Mouse (Mus musculus): ENCODE data around the gene Kif5a.

The Kif5a gene

DNA sequence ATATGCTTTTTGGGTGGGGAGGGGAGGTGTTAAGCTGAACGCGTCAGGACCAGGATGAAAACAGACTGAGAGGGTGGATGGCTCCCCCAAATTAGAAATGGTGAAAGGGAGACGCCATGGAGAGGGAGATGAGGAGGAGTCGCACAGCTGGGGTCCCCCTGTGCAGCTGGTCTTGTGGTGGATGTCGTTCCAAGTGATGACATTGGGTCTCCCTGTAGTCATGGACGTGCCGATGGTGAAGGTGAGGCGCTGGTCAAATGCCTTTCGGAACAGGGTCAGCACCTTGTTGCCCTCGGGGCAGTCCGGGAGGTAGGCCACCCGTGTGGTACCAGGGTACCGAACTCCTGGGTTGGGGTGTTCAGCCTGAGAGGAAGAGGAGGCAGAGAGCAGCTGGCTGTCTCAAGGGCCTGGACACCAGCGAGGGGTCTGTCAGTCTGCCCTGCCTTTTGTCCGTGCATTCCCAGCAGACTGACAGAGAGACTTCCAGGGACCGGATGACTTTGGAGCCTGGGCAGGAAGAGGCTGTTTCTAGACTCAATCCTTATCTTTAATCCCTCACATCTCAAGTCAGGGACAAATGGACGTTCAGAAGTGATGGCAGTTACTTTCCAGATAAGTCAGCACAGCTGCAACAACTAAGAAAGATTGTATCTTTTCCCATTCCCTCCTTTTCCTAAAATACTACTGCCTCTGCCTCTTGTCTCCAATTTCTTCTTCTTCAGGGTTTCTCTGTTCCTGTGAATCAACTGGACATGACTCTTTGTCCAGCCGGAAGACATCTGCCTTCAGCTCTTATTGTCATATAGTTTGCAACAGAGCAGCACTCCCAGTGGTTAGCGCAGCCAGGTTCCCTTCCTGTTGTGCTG is 71.7 kb downstream of the Kif5a start:
- DNase-seq (ENCODE audit: low read depth), result peak; percentile 44

DNA sequence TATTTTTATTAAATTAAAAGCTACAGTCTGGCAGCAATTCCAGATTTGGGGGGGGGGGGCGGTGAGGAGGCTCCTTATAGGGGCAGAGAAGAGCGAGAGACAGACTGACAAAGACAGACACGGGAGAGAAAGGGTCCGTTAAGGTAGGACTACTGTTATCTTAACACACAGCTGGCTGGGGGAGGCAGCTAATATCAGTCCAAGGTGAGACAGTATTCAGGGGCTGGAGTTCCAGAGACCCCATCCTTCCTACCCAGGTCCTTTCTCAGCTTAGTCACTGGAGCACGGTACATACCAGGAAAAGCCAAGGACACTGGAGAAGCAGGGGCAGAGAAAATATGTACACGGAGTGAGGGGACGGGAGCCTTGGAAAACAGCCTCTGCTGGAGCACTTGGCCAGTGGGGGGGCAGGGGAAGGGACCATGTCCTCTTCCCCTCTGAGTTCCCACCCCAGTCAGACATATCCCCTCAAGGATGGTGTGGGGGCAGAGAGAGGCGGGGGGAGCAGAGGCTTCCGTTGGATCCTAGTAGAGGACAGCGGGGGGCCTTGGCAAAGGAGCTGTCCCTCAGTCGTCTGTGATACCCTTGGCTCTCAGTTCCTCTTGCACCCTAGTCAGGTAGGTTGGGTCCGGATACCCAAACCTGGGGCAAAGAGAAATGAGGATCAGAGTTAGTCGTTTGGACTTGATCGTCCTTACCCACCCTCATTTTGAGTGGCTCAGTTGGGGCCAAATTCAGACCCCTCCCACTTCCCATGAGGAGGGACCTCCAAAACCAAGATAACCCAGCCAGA is 72.6 kb downstream of the Kif5a start:
- DNase-seq (ENCODE audit: low read depth), result peak; percentile 21

DNA sequence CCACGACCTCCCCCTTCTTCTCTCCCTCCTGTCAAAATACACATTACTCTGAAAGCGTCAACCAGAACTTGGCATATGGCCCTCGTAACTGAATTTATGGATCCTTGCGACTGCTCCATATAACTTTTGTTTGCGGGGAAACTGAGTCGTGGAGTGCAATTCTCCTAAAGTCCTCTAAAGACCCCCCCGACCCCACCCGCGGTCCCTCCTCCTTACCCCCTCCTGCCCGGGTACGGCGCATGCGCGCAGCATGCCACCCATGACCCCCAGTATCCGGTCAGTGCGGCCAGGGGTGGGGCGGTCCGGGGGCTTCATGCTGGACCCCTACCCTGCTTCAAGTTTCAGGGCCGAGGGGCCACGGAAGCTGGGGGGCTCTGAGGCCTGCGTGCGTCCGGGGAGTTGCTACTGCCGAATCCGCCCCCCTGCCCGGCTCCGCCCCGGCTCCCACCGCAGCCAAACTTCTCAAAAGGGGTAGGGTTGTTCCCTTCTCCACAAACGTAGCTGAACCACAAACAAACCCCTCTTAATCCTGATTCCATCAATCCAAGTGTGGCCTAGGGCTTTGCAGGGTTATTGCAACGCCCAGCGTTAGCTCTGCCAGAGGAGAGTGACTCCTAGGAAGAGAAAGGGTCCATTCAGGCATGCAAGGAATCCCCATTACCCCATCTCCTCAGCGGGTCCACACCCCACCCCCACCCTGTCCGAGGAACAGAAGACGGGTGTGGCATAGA is 73.3 kb downstream of the Kif5a start, which contains the start of gene Arhgef25:
TSS of gene Arhgef25 (minus strand) at position 433 of the 731 bp plus-strand sequence.
- peak; percentile 32 for DNase-seq (ENCODE audit: low read depth)

DNA sequence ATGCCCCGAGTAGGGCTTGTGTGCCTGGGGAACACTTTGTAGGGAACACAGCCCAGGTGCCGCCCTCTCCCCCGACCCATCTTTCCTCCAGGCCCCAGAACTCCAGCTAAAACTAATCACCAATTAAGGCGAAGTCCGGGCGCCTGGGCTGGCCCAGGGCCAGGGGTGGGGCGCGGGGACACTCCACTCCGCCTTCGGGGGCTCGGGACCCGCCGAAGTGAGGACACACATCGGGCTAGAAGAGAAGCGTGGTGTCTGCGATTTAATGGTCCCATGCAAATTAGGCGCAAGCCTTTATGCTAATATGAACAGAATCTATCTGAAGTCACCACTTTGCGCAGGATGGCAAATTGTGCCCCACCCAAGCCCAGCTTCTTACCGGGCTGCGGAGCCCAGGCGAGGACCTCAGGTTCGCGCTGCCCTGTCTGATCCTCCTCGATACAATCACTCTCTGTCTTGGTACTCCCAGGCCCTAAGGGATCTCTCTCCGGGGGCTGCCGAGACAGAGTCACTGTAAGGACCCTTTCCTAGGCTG is 74.0 kb downstream of the Kif5a start:
- DNase-seq (ENCODE audit: low read depth), result peak; percentile 67

DNA sequence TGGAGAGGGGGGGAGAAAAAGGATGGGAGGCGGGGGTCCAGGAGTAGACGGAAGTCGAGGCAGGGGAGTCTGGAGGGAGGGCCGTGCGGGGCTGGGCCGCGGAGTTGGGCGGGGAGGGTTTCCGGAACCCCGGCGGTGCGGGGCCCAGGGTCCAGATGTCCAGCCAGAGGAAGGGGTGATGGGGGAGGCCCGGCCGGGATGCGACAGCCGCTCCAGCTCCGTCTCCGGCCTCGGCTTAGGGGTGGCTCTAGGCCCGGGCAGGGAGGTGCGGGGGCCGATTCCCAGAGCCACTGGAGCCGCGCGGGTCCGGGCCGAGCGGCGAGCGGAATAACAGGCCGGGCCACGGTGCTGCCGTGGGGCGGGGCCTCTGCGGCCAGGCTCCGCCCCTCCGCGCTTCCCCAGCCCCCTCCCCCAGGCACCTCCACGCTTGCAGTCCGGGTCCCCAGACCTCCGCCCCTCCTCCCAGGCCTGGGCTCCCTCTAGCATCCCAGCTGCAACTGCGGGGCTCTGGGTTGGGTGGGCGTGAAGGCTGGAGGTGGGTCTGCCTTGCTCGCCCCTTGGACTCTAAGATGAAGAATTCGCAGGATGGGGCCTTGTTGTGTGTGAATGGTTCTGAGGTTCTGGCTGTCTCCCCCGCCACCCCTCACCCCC is 74.6 kb downstream of the Kif5a start:
- peak; percentile 63 for DNase-seq (ENCODE audit: low read depth)

DNA sequence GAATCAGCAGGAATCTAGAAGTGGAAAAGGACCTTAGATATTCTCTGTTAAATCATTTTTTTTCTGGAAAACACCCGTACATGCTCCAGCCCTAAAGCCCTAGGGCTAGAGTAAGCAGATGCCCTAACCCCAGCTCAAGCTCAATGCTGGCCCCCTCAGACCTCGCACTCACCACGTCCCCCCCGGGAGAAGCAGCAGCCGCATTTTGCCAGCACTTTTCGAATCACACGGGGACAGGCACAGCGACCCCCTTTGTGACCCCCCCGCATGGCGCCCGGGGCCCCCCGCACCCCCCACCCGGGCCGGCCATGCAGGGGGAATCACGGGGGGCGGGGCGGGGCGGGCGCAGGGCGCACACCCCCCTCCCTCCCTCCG is 75.1 kb downstream of the Kif5a start:
- DNase-seq (ENCODE audit: low read depth), result no peak

DNA sequence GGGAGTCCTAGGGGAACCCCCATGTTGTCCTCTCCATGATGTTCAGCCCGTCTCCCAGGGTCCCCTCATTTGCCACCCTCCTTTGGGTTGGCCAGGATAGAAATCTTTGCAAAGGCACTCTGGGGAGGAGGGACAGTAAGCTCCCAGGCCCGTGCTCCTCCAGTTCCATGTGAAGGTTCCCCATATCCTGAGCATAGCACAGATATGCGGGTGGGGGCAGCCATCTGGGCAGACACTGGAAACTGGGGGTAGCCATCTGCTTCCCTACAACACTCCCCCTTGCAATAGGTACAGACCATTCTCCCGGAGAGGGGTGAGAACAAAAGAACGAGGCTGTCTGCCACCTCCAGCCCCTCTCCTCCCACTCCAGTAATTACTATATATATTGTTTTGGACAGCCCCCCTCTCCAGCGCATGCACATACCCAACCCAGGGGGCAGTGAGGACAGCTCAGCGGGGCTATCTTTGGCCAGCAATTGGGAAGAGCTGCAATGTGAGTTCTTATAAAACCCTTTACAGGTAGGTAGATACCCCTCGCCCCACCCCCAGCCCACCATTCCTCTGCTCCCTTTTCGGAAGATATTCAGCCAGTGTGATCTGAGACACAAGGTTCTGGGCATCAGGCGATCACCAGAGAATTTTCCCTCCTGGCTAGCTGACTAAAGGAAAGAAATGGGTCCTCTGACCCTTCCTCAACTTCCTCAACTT is 75.6 kb downstream of the Kif5a start:
- no peak for DNase-seq (ENCODE audit: low read depth)

DNA sequence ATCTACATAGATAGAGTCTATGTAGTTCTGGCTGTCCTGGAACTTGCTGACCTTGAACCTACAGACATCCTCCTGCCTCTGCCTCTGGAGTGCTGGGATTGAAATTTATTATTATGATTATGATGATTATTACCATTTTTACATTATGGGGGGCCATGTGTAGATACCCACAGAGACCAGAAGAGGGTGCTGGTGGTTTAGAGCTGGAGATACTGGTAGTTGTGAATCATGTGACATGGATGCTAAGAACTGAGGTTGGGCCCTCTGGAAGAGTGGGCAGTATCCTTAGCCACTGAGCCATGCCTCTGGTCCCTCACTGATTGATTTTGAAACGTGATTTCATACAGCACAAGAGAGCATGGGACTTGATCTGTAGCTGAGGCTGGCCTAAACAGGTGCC is 76.7 kb downstream of the Kif5a start:
- no peak for DNase-seq (ENCODE audit: low read depth)

DNA sequence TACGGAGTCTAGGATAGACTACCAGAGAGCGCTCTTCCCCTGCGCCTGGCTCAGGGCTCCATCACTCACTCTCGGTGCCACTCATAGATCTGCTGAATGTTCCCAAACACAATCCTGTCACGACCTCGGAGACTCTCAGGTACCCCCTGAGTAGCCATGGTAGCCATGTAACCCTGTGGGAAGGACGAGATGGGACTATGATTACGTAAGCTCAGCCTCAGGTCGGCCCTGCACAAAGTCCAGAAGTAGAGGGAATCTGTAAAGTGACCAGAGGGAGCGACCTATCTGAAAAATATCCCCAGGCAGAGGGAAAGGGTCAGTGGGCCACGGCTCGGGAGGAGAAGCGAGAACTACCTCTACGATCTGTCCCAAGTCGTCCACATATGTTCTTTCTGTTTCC is 77.6 kb downstream of the Kif5a start:
- DNase-seq (ENCODE audit: low read depth), result peak; percentile 7

DNA sequence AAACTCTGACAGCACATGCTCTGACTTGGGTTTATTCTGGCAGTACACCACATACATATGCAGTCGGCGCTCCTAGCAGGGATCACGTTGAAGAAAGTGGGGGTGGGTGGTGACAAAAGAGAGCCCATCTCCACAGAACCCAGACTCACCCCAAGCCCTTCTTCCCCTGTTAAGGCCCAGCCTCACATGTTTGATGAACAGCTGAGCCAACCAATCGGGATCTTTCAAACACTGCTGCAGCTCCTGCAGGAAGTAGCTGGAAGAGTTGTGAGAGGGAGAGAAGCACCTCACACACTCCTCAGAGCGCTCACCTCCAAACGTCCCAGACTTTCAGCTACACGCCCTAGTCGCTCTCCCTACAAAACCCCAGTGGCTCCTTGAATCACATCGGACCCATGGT is 78.0 kb downstream of the Kif5a start:
- DNase-seq (ENCODE audit: low read depth), result no peak

DNA sequence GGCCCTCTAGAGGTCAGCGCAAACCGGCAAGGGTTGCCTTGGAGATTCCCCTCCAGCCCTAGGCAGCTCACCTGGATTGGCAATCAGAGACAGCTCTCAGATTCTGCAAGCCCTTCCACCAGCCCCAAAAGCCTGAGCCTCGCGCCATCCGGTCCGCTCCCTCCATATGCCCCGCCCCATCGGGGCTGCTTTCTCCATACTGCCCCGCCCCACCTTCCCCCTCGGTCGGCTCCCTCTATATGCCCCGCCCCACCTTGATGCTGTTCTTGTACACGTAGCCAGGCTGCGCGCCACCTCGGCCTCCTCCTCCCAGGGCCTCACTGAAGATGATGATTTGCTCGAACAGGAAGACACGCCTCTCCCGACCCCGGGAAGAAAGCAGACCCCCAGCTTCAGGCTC is 79.4 kb downstream of the Kif5a start:
- DNase-seq (ENCODE audit: low read depth), result peak; percentile 63

DNA sequence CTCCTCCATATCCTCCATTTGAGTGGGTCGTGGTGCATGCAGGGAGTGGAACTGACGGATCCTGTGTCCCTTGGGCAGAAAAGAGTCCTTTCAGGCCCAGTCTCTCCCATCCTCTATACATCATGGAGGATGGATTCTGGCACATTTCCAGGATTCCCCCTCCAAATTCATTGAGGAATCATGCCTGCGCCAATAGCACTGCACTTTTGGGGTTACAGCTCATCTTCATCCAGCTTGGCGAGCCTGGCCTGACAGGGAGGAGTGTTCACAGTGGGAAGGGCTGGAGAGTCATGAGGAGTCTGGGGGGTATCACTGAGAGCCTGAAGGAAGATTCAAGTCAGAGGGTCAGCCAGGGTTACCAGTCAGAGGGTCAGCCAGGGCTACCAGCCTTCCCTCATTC is 80.5 kb downstream of the Kif5a start:
- DNase-seq (ENCODE audit: low read depth), result no peak

DNA sequence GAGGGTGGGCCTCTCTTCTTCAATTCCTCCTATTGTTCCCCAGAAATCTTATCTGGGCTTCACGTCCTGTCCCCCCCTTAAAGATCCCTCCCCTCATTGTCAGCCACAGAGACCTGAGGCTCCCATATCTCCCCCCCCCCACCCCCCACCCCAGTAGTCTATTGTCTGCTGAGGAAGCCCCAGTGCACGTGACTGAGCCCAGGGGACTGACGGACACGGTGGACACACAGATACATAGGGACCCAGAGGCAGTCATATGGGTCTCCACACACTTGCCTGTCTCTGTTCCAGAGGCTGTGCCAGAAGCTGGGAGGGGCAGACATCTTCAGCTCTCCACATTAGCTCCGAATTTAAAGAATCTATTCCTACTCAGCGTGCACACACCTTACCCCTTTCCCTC is 81.6 kb downstream of the Kif5a start:
- DNase-seq (ENCODE audit: low read depth), result no peak

DNA sequence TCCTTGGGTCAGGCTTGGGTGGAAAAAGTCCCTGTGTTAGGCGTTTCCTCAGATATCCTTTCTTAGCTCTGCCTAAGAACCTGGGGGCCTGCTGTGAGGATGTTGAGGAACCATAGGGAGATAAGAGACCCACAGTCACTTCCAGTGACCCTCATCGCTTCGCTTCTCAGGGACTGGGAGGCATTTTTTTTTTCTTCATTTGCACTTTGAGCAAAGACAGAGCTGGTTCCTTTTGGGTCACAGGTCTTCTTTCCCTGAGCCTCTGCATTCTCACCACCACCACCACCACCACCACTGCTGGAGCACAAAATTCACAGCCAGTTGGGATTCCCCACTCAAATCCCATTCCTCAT is 82.5 kb downstream of the Kif5a start:
- peak; percentile 10 for DNase-seq (ENCODE audit: low read depth)

DNA sequence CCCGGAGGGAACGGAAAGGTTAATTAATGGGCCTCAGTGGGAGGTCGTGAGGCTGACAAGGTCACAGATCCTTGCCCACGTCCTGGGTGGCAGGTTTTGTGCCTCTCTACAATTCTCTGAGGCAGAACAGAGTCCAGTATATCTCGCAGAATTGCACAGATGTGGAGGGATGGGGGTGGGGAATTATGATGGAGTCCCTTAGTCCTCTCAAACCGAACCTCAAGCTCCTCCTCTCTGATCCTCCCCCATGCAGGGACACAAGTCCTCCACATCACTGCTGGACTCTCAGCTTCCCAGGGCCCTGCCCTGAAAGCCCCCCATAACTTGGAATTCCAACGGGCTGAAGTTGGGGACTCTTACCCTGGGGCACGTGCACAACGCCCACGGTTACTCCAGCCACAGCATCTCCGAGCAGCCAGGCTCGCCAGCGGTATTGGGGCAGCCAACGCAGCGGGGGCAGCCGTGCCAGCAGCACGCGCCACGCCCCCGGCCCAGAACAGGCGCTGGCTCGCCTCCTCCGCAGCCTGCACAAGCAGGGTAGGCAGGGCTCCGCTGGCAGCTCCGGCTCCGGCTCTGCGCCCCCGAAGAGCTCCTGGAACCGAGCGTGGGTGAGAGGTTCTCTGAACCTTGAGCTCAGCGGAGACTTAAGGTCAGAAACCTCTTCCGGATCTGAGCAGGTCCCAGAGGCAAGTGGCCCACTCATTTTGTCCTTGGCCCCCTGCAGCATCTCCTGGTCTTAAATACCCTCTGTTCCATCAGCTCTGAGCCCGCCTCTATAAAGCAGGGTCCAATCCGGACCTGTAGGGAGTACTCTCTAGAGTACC is 83.1 kb downstream of the Kif5a start, which contains the start of gene Slc26a10:
TSS of gene Slc26a10 (minus strand) at position 775 of the 824 bp plus-strand sequence.
- peak; percentile 58 for DNase-seq (ENCODE audit: low read depth)

DNA sequence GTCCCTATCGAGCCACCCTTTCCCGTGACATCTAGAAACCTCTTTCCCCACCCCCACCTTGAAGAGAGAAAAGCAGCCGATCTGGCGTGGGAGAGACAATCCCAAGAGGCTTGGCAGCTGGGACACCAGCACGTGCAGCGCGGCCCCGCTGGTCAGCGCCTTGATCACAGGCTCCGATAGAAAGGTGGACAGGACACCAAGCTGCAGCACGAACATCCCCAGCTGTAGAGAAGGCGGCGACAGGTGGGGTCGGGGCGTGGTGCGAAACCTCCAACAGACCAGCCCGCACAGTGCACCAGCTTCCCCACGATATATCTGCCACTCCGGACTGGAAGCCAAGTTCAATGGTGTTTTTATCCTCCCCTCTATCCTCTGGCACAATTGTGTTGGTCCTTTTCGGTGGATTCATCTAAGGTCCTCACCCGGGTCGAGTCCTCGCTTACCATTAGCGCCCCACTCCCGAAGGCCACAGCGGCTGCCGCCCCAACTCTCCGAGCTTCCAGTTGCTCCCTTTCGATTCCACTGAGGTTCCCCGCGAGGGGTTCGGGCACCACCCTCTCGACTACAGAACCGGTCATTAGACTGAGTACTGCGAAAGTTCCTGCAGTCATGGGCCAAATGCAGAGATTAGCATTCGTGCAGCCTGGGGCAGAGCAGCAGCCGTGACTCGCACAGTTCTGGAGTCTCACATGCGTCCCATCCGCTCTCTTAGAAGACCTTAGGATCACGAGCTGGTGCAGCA is 84.7 kb downstream of the Kif5a start:
- peak; percentile 55 for DNase-seq (ENCODE audit: low read depth)

DNA sequence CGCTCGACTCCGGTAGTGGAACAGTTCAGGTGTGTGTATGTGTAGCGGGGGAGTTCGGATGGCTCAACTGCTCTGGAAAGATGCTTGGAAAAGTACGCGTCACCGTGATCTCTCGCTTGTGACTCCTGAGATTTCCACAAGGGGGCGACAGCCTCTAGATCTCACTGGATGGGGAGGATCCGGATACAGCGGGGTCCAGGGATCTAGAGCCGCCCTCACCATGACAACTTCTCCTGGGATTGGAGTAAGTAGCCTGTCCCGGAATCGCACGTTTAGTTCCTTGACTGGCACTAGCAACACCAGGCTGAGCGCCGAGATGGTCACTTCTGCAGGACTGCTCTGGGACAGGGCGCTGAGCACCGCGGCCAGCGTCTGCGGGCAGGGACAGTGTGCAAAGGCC is 85.4 kb downstream of the Kif5a start:
- peak; percentile 88 for DNase-seq (ENCODE audit: low read depth)

DNA sequence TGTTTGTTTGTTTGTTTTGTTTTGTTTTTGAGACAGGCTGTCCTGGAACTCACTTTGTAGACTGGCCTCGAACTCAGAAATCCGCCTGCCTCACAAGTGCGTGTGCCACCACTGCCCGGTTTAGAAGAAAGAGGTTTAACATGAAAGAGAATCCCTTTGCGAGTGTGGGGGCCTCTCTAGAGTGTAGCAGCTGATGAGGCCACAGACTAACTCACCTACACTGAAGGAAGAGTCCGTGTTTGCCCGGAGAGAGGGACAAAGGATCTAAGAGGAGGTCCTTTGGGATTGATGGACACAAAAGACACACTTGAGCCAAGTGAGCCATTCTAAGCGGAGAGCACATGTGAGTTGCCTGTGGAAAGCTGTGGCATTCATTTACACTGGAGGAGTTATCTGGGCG is 85.9 kb downstream of the Kif5a start:
- DNase-seq (ENCODE audit: low read depth), result peak; percentile 60

DNA sequence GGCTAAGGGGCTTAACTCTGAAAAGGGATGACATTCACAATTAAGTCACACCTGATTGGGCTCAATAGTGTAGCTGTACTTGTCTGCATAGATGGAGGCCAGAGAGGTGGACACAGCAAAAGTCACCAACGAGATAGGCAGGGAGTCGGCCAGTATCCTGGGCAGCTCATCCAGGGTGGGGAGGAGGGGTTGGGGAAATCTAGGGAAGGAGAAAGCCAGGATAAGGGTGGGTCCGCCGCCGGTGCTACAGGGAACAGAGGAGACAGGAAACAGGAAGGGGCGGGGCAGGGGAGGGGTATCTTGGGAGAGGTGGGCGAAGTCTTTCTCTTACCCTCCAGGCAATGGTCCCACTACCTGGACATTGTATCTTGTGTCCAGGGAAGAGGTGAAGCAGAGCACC is 86.4 kb downstream of the Kif5a start:
- no peak for DNase-seq (ENCODE audit: low read depth)

DNA sequence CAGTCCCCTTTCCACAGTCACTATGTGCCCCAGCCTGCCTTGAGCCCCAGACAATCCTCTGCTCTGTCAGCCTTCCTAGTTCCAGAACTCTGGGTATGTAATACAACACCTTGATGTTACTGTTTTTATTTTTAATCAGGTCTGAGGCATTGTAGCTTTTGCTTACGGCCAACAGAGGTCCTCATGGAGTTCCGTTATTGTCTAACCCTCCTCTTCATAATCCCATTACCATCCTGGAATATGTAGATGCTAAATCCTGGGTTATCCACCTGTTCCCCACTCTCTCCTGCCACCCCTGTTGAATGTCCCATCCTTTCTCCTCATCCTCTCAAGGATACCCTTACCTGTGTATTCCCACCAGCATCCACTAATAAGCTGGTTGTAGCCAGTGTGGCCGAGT is 86.9 kb downstream of the Kif5a start:
- no peak for DNase-seq (ENCODE audit: low read depth)
